Mouse (Mus musculus) ES-E14 (cell line): ENCODE measurements around the gene Hnrnpll.

Experiments
- HCFC1 ChIP-seq: IDR thresholded peaks from 2 replicates; pipeline ENCODE4 v1.6.1; 2012; ENCODE audit warnings: low read length, inconsistent platforms, borderline replicate concordance; ENCODE audit not compliant: insufficient read depth
- MAFK ChIP-seq: IDR thresholded peaks from 2 replicates; pipeline ENCODE4 v1.6.1; 2014; ENCODE audit warnings: mild to moderate bottlenecking, low read depth, low read length, inconsistent platforms; ENCODE audit not compliant: insufficient read depth

DNA sequence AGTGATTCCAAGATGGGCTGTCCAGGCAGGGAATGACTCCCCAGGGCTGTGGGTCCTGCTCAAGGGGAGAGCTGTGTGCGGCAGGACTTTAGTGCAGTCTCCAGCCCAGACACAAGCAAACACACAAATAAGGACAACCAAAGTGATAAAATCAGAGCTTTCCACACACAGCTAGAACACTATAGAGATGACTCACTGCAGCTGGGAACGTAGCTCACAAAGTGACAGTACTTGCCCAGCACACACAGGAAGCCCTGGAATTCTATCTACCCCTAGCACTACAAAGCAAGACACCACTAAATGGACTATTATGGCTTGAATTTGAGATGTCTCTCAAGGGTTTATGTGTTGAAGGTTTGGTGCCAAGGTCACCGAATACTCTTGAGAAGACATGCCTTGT is 26.0 kb upstream of the Hnrnpll start:
- TF ChIP-seq MAFK = no peak
- TF ChIP-seq HCFC1 = no peak
